Mouse (Mus musculus): ENCODE results near the gene Fam81b.
A peak's percentile ranks its signal among the peaks of the same experiment; 100 is the strongest.
"Not testable (repeated sequence)": the region's sequence is repeated elsewhere in the genome, so short reads cannot be mapped to it uniquely, and the experiment has no call there.

Gene Fam81b

DNA sequence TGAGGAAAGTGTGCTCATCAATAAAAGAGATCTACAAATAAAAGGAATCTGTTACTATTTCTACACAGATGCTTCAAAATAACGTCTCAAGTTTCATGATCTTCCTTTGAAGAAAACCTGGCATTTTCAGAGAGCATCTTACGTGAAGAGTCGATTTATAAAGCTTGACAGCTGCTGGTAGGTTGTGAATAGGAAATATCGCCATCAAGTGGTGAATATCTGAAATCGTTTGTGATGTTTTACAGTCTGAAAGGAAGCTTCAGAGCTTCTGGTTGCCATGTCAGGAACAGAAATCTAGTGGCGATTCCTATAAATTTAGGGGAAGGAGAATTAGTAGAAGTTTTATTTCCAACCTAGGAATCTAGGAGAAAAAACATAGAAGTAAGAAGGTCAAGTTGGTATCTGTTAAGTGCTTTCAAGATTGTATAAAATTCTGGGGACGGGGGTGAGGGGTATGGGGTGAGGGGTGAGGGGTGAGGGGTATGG, at the start of gene Fam81b:
Gene Fam81b, minus strand, starts transcription at position 436 of the 486 bp plus-strand sequence.
- peak; percentile 28 for DNase-seq (ENCODE audit: low read depth)

DNA sequence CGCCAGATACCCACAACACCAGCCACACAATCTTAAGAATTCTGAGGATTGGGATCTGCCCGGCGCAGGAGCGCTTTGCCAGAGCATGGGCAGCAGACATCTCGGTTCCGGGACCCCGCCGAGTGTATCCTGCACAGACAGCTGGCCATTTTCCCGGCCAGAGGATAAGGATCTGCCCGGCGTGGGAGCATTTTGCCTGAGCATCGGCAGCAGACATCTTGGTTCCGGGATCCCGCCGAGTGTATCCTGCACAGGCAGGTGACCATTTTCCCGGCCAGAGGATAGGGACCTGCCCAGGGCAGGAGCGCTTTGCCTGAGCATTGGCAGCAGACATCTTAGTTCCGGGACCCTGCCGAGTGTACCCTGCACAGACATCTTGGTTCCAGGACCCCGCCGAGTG, 41.1 kb upstream of the Fam81b start:
- not testable (repeated sequence) for DNase-seq (ENCODE audit: low read depth)

DNA sequence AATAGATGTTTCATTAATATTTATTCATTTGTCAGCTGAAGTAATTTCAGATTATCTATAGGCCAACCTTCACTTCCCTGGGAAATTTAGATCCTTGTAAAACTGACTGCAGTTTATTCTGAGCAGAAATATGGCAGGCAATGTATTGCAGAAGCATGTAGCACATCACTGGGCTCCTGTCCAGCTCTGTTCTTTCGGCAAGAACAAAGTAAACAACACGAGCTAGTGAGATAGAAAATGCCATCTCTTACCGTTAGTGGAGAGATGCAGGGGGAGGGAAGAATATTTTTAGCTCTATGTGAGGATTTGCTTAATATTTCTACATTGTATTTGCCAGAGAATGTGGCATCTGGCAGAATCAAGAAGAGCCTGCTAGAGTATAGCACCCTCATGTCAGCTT, 13.8 kb upstream of the Fam81b start:
- DNase-seq (ENCODE audit: low read depth), result no peak

DNA sequence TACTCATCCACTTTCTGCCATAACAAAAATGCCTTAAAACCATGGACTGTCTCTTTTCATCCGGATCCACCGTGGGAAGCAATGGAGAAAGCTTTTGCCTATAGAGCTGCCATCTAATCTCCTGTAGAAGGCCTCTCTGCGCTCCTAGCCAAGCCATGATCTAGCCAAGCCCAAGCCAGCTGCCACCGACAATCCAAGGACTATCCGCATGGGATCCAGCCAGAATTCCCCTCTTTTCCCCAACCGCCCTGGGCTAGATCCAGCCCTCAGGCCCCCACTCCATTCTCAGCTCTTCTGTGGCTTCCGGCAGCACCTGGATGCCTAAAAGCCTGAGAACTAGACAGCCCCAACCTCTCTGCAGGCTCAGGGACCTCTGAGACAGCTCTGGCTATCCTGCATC, 6.7 kb upstream of the Fam81b start:
- no peak for DNase-seq (ENCODE audit: low read depth)

DNA sequence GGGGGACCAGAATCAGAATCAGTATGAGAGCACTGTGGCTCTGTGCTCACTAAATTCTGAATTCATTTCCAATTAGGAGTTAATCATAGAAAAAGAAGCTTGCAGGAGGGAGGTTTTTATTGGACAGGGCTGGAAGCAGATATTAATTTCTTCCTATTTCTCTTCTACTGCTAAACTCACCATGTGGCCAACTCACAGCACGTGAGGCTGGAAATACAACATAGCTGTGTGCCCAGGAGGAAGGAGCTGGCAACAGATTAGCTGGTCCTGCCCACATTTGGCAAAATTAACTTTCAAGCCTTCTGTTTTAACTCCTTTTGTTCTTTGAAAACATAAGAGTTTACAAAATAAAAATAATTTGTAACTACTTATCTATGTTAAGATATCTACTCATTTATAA, 3.9 kb upstream of the Fam81b start:
- no peak for DNase-seq (ENCODE audit: low read depth)

DNA sequence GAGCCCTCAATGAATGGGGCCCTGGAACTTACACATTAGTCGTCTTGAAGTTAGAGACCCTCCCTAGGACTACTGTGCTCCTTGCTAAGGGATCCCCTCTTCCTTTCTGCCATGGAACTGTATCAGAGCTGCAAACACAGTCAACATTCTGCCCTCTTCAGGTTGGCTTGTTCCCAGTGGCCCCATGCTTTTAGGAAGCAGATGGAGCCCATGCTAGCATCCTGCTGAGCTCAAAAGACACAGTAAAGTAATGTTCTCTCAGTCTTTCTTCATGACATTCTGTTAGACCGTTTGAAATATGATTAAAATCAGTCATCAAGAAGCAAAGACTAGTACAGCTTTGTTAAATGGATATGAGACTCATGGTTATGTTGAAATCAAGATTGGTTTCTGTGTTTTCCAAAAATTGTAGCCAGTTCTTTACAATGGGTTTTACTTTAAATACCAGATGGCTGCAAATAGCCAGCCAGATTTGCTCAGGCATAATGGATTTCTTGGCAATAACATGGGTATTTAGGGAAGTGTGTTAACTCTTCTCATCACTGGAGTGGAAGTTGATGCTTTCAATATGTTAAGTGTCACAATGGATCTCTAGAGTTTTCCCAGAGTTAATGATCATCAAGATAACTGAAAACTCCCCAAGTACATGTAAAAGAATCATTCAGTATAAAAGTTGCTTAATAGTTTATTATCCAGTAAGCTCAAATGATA, 938 bp upstream of the Fam81b start:
- no peak for DNase-seq (ENCODE audit: low read depth)

DNA sequence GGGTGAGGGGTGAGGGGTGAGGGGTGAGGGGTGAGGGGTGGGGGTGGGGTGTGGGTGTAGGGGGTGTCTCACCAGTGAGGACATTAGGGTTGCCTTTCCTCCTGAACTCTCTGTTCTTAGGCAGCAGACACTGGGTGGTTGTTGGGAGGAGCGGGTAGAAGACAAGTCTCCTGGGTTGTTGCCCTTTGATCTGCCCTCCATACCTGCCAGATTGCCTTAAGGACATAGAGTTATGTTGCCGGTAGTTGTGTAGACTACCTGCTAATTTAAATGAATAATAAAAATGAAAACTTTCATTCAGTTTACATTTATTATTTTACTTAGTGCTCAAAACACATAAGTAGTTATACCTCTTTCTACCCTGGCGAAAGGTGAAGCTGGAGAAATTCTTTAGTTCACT, 369 bp upstream of the Fam81b start:
- DNase-seq (ENCODE audit: low read depth), result no peak

DNA sequence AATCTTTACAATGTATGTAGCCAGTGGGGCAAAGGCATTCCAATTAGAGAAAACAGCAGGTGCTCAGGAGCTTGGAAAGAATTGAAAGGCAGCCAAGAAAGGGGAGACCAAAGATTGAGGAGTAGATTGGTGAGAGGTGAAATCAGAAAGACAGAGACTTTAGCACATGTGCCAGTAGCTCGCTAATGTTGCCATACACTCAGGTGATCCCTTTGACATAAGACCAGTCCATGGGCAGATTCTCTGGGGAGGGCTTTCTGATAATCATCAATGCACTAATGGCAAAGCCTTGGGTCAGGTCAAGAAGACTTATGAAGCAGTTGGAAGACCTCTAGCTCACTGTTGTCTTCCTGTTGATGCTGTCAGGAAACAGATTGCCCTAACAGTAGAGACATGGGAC, 671 bp downstream of the Fam81b start:
- no peak for DNase-seq (ENCODE audit: low read depth)

DNA sequence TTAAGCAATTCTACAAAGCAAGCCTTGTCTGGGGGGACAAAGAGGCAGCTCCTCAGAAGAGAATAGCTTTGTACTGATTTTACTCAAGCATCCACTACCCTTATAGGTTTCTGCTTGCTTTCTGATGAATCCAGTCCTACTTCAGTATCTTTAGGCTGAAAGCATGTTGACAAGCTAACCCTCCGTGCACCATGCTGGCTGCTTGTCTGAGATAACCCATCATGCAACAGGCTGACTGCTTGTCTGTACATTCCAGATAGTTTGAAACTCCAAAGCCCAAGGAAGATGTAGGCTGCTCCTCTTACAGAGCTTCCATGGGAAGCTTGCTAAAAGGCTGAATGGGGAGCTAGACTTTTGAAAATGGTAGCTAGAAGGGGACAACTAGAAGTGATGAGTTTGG, 1.7 kb downstream of the Fam81b start:
- DNase-seq (ENCODE audit: low read depth), result no peak

DNA sequence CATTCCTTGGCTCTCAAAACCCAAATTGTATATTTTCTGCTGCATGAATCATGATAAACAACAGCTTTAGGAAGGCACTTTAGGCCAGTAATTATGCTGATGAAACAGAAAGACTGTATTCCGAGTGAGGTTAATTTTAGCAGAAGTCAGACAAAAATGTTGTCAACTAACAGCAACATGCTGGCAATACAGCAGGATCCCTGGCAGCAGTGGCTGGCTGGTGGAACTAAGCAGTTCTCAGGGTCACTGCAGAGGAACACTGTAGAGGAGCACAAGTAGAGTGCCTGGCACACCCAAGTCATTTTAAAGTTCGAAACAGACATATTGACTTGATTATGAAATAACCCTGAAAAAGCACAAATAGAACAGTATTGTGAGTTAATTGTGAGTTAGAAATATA, 2.8 kb downstream of the Fam81b start:
- no peak for DNase-seq (ENCODE audit: low read depth)

DNA sequence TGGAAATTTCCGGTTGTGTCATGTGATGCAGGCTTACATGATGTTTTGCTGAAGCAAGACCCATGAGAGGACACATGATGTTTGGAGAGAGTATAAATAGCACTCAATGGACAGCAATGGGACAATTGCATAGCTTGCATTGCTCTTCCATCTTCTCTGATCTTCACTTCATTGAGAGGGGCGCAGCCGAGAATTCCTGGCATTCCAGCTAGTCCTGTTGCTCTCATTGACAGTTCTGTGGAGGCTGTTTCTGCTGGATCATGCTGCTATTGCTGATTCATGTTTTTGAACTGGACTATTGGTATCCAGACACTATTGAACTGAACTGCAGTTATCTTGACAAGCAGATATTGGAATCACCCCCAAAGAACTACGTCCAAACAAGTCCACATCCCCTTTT, 12.8 kb downstream of the Fam81b start:
- DNase-seq (ENCODE audit: low read depth), result no peak

DNA sequence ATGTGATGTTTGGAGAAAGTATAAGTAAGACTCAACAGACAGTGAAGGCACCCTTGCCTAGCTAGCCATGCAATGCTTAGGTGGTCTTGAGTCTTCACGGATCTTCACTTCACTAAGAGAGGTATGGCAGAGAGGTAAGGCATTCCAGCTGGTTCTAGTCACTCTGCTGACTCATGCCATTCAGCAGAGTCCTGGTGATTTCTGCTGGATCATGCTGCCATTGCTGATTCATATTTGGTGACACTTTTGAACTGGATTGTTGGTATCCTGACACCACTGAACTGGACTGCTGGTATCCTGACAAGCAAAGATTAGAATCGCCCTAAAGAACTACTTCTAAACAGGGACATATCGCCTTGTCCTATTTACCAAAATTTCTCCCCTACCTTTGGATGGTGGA, 20.3 kb downstream of the Fam81b start:
- DNase-seq (ENCODE audit: low read depth), result no peak

DNA sequence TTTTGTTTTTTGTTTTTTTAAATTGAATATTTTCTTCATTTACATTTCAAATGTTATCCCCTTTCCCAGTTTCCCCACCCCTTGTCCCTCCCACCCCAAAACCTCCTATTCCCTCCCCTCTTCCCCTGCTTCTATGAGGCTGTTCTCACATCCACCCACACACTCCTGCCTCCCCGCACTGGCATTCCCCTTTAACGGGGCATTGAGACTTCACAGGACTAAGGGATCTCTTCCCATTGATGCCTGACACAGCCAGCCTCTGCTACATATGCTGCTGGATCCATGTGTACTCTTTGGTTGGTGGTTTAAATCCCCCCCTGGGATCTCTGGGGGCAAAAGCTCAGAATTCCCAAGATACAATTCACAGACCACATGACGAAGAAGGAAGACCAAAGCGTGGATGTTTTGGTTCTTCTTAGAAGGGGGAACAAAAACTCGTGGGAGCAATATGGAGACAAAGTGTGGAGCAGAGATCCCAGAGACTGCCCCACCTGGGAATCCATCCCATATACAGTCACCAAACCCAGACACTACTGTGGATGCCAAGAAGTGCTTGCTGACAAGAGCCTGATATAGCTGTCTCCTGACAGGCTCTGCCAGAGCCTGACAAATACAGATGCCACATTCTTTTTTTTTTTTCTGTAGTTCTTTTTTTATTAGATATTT, 40.4 kb downstream of the Fam81b start:
- no peak for DNase-seq (ENCODE audit: low read depth)

DNA sequence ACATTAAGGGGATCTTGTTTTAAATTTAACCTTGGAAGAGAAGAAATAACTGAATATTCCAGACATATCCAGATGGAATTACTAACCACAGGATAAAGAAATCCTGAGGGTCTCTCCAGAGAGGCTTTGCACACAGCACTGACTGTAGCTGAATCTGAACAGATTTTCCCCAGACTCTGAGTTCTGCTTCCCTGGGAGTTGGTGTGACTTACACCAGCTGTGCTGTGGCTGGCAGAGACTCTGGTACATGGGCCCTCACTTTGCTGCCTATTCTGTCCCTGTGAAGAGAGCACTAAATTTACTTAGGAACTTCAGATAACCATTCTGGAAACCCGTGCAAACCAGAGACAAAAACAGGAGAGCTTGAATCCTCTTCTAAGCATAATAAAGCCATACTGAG, 46.1 kb downstream of the Fam81b start:
- no peak for DNase-seq (ENCODE audit: low read depth)

DNA sequence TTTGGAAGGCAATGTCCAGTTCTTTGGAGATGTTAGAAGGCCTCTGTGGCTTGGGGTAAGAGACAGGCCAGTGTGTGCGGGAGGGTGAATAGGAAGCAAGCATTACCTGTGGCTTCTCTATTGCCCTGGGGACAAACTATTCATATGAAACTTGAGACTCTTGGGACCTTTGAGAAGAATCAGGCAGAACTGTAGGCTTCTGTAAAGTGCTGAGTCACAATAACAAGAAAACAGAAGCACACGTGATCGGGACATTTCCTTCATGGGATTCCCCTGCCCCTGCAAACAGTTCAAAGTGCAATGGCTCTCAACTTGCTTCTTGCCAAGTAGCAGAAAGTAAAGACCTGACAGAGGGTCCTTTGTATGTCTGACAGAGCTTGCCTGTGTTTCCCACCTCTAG, 48.5 kb downstream of the Fam81b start:
- peak; percentile 13 for DNase-seq (ENCODE audit: low read depth)

DNA sequence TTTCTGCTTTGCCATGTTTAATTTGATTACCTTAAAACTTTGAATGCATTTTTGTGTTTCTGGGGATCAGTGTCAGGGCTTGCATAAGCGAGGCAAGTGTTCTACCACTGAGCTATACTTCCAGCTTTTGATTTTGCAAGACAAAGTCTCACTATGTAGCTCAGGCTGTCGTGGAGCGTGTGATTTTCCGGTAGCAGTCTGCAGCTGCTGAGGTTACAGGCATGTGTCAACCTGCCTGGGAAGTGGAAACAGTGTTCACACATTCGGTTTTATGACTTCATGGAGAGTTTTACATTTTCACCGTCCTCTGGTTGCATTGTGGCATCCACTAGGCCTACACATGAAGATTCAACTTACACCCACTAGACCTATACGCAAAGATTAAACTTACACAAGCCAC, 54.8 kb downstream of the Fam81b start:
- no peak for DNase-seq (ENCODE audit: low read depth)

DNA sequence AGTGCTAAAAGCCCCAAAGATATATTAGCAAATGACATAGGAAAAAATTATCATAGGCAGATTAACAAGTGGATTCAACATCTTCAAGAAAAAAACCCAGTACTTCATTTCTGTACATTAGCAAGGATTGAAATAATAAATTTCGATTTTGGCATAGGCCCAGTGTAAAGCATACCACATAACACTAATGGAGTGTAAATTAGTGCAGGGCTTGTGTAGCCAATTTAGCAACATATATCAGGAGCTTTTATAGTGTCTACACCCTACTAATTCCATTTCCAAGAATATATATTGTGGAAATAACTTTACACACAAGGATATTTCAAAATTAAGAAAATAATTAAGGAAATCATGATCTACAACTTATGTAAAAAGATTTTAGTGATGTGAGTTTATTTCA, 55.8 kb downstream of the Fam81b start:
- no peak for DNase-seq (ENCODE audit: low read depth)

DNA sequence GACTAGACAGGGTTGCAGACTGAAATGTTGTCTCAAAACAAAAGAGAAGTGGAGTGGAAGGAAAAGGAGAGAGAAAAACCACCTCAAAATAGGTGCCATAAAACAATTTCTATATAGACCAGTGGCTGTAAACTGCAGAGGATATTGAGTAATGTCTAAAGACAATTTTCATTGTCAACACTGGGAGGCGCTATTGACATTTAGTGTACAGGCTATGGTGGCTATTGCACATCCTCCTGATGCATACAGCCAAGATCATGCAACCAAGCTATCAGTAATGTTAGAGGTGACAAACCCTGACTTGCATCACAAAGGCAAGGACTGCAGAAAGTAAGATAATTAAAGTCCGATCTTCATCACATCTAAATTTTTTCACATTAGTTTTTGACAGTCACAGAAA, 89.5 kb downstream of the Fam81b start:
- DNase-seq (ENCODE audit: low read depth), result peak; percentile 18

DNA sequence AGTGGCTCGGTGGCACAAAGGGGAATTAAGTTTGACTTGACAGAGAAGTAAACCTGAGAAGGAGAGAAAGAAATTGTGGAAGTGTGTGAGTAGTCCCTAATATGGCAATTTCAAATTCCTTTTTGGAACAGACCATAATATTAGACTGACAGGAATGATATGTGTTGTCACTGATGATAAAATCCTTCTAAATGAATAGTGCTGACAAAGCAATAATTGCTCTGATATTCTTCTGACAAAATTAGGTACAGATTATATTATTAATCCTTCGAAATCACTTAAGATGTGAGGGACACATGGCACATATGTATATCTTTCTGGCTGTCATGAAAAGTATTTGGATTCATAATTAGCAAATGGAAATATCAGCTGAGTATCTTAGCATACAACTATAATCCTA, 89.9 kb downstream of the Fam81b start:
- no peak for DNase-seq (ENCODE audit: low read depth)

DNA sequence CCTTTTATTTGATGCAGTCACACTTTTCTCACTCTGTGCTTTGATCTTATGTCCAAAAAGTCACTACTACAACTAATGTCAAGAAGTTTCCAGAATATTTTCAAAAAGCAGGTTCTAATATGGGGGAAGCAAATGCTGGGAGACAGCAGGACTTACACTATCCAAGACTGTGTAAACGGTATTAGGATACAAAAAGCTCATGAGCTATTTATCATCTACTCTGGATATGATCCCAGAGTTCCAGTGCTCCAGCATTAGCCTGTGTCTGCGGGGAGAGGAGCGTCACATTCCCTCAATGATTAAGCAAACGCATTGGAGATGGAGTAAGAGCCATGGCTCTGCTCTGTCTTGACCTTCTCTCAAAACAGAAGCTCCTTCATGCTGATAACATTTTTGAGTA, 104.9 kb downstream of the Fam81b start:
- DNase-seq (ENCODE audit: low read depth), result no peak

DNA sequence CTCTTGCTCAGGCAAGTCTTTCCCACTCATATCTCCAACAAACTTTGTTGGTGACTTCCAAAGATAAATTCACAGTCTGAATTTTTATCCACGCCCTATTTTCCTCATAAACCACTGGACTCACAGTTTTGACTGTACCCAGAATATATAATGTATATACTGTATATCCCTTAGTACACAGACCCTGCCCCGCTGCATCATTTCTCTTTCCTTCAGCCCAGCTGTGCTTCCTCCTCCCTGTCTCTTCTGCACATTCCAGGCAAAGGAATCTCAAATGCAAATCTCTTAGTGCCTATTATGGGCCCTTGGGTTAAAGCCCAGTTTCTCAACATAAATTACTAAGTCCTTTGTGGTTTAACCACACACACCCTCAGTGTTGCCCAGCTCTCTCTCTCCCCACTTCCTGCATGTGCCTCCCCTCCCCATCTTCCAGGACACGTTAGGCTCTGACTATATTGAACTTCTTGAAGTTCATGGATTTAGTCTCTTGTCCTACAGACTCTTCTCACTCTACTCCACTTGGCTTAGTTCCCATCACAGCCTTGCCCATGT, 107.5 kb downstream of the Fam81b start:
- DNase-seq (ENCODE audit: low read depth), result no peak

DNA sequence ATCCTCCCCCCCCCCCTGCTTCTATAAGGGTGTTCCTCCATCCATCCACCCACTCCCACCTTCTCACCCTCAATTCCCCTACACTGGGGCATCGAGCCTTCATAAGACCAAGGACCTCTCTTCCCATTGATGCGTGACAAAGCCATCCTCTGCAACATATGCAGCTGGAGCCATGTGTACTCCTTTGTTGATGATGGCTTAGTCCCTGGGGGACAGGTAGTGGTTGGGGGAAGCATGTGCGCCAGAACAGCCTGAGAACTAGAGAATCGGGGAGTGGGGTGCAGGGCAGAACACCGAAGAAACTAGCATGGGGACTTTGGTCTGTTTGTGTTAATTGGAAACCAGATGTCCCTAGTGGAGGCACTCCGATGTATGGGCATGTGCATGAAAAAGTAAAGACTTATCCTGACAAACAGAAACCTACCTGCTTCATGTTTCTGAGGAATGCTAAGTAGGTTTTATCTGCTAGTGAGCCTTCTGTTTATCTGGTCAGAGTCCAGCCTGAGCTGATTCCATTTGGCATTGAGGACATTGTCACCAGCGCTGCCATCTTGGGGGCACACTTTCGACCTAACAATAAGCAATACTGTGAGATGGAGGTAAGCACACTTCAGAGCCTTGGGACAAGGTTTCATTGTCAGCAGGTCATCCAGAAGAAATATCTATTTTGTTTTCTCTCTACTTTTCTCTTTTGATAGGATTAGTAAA, 109.3 kb downstream of the Fam81b start:
- no peak for DNase-seq (ENCODE audit: low read depth)

DNA sequence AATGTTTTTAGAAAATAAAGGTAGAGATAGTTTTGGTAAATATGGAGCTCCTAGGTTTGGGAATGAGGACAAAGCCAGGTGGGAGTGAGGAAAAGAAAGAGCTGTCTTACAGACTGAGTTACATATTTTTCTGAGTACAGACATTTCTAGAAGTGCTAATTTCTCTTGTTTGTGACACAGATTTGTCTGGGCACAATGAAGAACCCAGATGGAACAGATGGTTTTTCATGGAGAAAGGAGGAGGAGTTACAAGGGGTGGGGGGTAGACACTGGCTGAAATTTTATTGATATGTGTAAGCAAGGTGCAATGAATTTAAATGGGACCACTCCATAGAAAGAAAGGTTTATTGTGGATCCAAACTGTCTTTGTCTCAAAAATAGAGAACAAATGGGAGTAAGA, 109.9 kb downstream of the Fam81b start:
- DNase-seq (ENCODE audit: low read depth), result no peak

Data from c-Kit-positive CD71-negative TER-119-negative erythroid progenitor cells, embryonic 14.5 days (primary cell).